Mouse (Mus musculus) bone marrow macrophage, adult 2 months (primary cell): Measurements from ENCODE around the gene Fancl.

Experiments
- CTCF ChIP-seq: IDR thresholded peaks from 2 replicates; pipeline ENCODE4 v1.5.1; 2012; ENCODE audit warnings: low read depth, mild to moderate bottlenecking, low read length, moderate library complexity
- POLR2A ChIP-seq: IDR thresholded peaks from 2 replicates; pipeline ENCODE4 v1.6.1; 2012; ENCODE audit warnings: mild to moderate bottlenecking, low read depth, low read length, borderline replicate concordance

- TF ChIP-seq POLR2A (no peak), CTCF (no peak)
These were observed 104.0 kb downstream of the Fancl start for GRCm38 (mm10) chr11:26489761-26490466.
